Mouse (Mus musculus): ENCODE measurements at regions not wholly inside any gene's neighbourhood (a gene's known extent, or its start where the extent isn't known, plus 50 kb on each side); places are given as distances from the start of the nearest gene placed in this dataset.

DNA sequence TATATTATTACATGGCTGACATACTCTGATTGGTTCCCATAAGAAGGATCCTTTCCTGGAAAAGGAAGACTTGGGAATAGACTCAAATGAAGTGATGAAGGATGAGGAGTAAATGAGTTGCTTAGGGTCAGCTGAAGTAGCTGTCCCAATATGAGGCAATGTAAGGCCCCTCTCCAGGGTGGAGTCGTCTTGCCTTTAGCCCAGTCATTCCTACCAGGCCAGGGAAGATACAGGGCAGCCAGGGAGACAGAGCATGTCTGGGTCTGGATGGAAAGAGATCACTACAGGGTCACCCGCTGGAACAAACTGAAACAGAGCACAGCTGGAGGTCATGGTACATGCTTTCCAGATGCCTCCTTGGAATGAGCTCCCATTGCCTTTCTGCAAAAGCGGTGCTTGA lies 364.2 kb downstream of the Osr1 start:
- DNase-seq = peak; percentile 20

DNA sequence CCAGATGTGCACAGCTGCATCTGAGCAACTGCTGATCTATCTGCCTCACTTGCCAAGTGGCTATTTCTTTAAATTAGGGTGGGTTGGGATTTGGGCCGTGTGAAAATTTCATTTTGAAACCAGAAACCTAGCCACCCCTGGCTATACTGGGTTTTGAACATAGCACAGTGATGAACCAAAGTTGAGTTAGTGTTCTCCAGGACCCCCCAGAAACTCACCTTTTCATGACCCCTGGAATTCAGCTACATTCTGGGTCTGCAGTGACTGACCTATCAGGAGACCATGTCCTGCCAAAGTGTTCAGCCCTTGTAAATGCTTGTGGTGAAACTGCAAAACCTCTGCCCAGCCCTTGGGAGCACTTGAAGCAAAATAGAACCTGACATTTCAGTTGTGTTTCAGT lies 371.4 kb downstream of the Osr1 start:
- DNase-seq = no peak

- DNase-seq = no peak
Observed at GRCm38 (mm10) chr12:9941823-9942222, 371.9 kb downstream of the Osr1 start.

- DNase-seq = no peak
Observed at GRCm38 (mm10) chr12:9948784-9949183, 378.9 kb downstream of the Osr1 start.

DNA sequence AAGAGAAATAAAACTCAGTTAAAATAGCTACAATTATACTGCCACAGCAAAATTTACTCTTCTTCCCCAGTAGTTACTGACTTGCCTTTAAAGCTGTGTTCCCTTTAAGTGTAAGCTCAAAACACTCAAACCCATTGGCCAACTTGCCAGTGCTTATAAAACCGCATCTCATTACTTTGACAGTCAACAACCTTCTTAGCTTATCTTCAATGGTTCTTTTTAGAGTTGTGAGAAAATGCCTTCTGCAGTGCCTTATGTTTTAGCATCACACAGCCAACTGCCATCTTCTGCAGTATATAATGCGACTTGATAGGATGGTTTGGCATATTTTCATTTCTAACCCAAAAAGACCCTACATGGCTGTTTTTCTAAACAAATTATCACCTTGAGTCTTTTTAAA lies 382.5 kb downstream of the Osr1 start:
- DNase-seq = no peak

- DNase-seq = no peak
Observed at GRCm38 (mm10) chr12:9954178-9954888, 384.4 kb downstream of the Osr1 start.

DNA sequence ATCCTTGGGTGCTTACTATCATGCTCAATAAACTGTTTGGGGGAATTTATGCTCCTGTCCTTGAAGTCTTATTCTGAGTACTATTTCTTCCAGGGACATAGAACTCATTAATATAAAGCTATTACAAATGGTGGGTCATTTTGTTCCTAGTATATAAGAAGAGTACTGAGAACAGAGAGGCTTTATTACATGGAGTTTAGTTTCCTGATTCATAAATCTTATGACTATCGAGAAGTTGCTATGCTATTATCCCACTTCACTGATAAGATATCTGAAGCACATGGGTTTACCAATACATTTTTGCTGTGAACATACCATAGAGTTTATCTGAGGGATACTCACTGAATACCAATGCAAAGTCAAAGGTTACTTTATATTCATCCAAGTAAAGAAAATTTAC lies 399.5 kb downstream of the Osr1 start:
- no peak for DNase-seq

DNA sequence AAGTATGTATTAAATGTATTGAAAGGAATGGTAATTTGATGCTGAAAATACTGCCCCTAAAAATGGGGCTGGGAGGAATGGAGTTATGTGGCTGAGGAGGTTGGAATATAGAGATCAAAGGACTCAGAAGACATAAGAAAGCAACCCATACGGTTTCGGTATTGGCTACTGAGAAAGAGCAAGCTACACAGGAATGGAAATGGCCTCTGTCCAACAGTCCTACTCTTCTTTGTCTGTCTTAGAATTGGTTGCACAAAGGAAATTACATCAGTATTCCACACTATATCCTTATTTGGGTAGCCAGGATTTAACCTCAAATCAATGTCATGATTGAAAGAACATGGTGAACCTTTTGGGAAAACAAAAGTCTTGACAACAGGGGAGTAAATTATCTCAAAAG lies 399.0 kb upstream of the Nt5c1b start:
- no peak for DNase-seq

DNA sequence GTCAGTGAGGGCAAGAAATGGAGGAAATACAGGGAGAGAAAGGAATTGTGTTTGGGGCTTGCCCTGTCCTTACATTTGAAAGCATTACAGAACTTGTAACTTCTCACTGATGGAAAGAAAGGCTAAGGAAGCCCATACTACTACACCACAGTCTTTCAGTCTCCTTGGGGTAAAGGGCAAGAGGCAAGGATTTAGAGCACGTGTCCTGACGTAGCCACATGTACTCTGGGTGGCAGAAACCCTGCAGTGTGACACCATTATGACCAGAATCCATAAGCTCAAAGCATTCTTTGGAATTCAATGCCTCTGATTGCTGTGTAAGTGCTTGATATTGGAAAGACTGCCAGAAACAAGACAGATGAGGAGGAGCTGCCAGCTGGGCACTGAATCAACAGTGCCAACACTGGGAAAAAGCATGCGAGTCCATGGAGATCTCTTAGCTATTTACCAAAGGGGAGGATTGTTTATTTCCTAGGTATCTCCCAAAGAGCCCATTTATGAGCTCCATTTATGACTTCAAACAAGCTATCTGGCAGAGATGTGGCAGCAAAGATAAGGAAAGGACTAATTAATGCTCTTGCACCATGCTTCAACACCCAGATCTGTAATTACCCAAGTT lies 391.2 kb upstream of the Nt5c1b start:
- peak; percentile 9 for DNase-seq

DNA sequence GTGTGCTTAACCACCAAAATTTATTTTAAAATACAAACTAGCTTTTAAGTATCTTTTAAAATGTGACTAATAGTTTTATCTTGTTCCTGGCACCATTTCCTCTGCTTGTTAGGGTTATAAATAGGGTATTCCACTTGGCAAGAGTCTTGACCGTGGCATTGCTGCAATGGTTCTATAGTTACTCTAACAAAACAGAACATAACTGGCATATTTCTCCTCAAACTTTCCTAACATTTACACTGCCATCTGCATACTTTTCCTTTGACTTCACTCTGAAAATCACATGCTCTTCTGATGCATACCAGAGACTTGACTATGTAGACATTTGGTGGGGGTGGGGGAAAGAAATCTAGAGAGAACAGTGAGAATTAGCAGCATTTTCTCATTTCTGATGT lies 390.7 kb upstream of the Nt5c1b start:
- DNase-seq = peak; percentile 24

- DNase-seq = no peak
Observed at GRCm38 (mm10) chr12:9991305-9991704, 378.5 kb upstream of the Nt5c1b start.

DNA sequence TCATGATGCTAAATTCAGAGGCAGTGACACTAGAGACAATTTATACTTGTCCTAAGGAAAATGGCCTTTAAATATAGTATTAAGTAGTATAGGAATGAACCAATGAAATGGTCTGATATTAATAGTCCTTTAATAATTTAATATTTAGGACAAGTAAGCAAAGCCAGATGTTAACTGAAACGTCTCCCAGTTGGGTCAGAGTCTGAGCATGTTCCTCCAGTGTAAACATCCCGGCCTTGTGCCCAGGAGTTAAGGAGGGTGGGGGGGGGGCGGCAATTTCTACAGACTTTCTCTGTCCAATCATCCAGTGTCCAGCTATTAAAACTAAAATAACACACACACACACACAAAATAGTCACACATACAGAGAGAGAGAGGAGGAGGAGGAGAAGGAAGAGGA lies 374.1 kb upstream of the Nt5c1b start:
- peak; percentile 8 for DNase-seq

GRCm38 (mm10) chr12:9996455-9997189 lies 373.2 kb upstream of the Nt5c1b start:
- no peak for DNase-seq

GRCm38 (mm10) chr12:9997190-9997561 lies 372.6 kb upstream of the Nt5c1b start:
- DNase-seq = no peak

DNA sequence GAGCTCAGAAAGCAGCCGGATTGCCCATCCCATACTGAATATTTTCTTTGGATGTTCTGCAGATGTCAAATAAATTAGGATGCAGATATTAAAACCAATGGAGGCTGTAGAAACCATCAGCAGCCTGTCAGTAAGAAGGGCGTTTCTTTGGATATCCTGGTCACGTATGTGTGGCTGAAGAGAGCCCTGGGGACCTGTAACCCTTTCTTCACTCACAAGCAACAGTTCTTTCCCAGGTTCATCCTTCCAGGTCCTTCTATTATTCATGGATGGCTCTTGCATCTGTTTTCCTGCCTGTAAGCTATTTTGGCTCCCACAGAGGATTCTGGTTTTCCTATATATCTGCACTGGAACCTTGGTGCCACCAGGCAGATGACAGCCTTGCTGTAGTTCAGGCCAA lies 372.2 kb upstream of the Nt5c1b start:
- DNase-seq = no peak

DNA sequence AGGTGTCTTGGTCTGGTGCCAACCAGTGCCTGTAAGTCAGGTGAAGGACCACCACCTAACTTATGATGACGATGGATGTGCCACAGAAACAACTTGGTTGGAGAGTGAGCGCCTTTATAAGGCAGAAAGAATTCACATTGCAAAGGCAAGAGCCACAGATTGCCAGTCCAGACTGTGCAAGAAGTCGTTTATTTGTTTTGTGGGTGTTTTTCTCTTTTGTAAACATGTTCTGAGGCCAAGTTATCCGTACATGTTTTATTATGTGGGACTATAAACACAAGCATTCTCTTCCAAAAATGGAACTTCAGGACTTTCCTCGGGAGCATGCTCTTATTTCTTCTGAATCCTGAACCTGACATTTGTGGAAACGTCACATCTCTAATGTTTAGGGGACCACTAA lies 369.8 kb upstream of the Nt5c1b start:
- peak; percentile 6 for DNase-seq

DNA sequence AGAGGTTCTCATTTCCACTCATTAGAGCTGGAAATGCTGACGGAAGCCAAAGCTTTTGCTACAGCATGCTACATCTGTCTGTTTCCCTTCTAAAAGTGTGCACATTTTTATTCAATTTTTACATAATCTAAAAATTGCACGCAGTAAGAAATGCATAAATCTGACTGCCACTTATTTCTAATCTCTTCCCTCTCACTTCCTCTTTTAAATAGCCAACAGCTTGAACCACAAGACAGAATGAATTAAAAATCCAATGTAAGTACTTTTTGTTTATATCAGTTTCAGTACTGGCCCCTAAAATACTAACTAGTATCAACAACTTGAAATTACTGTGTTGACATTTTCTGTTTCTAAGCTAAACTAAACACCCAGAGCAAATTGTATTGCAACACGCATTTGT lies 361.3 kb upstream of the Nt5c1b start:
- DNase-seq = no peak

DNA sequence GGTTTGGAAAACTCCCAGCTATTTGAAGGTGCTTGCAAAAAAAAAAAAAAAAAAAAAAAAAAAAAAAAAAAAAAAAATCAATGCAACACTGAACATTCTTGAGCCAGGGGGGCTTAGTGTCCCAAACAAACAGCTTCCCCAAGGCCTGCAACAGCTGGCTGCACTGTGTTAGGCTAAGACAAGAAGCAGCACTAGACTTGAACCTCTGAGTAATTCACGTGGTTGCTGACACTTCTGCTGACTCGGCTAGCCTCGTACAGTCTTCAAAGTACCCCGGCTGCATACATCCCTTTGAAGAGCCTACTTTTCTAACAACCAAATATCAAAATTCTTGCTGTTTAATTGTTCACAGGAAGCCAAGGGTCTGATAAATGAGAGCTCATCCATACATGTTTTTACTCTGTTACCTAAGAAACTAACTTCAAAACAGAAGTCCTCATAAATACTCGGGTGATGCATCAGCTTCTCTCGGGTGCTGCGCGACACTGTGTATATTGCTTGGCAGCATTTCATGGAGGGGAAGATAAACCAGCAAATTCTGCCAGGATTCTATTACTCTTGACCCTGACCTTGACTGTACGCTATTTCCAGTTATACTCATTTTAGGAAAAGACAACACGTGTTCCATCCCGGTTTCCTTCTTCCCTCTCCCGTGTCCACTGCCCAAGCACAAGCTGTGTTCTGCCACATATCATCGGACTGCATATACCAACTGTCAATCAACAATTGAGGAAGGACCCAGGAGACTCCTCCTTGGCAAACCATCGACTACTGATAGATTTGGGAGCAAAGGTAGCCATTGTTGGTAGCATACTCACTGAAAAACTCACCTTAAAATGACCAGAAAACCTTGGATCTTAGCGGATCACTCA lies 352.8 kb upstream of the Nt5c1b start:
- DNase-seq = peak; percentile 32

DNA sequence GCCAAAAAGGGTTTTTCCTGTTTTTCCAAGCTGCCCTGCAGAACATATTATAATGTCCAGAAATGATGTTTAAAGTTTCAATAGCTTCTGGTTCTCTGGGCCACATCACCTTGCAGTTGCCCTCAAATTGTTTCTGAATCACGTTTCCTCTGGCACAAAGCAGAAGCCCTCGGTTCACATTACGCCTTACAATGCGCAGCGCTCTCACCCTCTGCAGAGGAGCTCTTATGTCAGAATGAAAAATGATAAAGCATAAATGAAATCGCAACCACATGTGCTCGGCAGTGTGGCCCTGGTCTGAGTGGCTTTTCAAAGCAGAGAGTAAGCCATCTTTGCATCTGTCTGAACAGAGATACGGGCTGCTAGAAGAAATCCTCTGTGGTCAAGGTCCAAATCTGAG lies 334.3 kb upstream of the Nt5c1b start:
- no peak for DNase-seq

GRCm38 (mm10) chr12:10062006-10062514 lies 307.7 kb upstream of the Nt5c1b start:
- DNase-seq = no peak

DNA sequence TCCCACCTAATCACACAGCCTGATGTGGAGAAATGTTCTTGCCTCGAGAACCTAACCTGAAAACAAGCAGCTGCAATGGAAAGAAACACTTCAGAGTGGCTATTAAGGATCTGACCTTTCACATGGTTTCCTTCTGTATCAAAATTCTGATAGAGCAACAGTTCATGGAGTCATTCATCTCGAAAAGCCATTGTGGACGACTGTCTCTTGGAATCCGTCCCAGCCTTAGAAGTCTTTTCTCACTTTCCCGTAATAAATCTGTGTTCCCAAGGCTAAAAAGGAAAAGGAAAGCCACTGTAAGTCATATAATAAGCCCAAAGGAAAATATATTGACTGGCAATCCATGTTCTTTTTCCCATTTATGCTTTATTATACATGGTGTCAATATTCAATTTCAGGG lies 291.4 kb upstream of the Nt5c1b start:
- no peak for DNase-seq

DNA sequence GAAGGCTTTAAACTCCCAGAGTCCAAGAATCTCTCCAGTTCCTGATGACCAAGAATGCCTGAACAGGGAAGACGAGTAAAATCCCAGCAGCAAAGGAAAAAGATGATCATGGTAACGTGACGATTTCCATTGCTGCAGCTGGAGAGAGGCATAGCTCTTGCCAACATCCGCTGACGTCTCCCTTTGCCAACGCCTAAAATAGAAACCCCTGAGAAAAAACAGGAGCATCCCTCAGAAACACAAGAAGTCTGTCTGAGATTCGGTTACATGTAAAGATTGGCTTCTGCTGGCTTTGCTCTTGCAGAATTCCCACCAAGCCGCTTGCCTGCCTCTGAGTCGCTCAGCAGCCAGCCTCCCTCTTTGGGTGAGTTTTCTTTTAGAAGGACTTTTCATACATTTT lies 290.3 kb upstream of the Nt5c1b start:
- peak; percentile 13 for DNase-seq

DNA sequence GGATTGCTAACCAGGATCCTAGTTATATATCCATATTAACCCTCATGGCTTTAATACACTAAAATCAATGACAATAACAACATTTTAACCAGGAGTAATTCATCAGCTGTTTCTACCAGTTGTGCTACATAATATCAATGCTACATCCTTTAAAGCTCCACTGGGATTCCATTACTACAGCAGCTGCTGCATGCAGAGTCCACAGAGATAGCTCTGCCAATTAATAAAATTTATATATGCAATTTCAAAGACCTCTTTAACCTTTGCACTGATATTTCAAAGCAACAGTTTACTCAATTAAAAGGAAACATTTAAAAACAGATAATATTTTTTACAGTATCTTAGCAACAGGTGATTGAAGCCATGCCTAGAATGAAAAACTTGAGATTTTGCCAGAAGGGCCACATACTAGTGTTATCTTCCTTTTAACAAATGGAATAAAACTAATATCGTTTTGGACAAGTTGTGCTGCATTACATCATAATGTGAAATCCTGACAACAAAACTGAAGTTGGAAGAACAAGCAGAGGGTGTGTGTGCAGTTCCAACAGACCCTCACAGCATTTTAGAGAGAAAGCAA lies 256.8 kb upstream of the Nt5c1b start:
- peak; percentile 2 for DNase-seq

Data from lung, postnatal 10 days (tissue).